Comparison of ENCODE assay signal across 13 mouse cellular contexts in the genomic region with DNA sequence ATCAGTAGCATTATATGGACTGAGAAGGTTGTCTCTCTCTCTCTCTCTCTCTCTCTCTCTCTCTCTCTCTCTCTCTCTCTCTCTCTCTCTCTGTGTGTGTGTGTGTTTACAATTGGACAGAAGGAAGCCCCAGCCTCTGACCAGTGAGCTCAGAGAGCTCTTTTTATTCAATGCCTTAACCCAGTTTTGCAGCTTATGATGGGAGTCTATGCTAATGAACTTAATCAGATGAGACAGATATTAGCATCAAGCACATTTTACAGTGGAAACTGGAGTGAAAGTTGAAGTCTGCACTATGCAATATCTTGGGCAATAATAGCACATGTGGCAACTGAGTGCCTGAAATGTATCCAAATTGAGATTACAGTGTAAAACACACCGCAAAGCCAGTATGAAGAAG.
"Had no signal": no experiment of that assay in that cellular context is flagged by ENCODE, and none has a peak within 500 bp of the region (broad histone marks: within the 10 kb centered on the region; RNA-seq: fewer than 3 reads in every experiment).

No protein-coding gene starts in this region.

- H3K9ac ChIP-seq: liver, embryonic 14.5 days; liver, postnatal 0 days; lung, embryonic 14.5 days had no signal

- ATAC-seq: intestine, postnatal 0 days; liver, postnatal 0 days had no signal

- DNase-seq: kidney, adult 2 months; kidney, postnatal 36 days; liver, postnatal 0 days; lung, embryonic 14.5 days; lung, postnatal 10 days; lung, postnatal 4 days; midbrain, embryonic 14.5 days; thymus, adult 18-20 months; thymus, postnatal 36 days had no signal

- H3K27ac ChIP-seq: kidney, postnatal 0 days; liver, embryonic 14.5 days had no signal

- H3K4me2 ChIP-seq: lung, embryonic 14.5 days; midbrain, embryonic 11.5 days had no signal
